Mouse (Mus musculus) G1E (cell line): ENCODE data around the gene Ugt1a10. TPM values are rescaled to one million over a fixed set of nuclear protein-coding genes. Genes with fewer than 3 reads are reported as not detected.
"Not testable (repeated sequence)": the region's sequence is repeated elsewhere in the genome, so short reads cannot be mapped to it uniquely, and the experiment has no call there.

ENCODE experiments used
- ATAC-seq: 2 replicates; pipeline ENCODE4 v1.8.0; 2016; ENCODE audit warnings: mild to moderate bottlenecking; ENCODE audit not compliant: insufficient number of reproducible peaks, poor library complexity, low FRiP score, severe bottlenecking; ENCODE audit errors: extremely low read depth
- DNase-seq: peaks from one replicate; pipeline ENCODE4 v3.0.0; 2012; ENCODE audit warnings: low spot score
- H3K27me3 ChIP-seq: 2 replicates; pipeline ENCODE4 v1.6.1; 2012; ENCODE audit warnings: mild to moderate bottlenecking, low read length, inconsistent platforms; ENCODE audit not compliant: insufficient read depth
- H3K36me3 ChIP-seq: replicated peaks from 2 replicates; pipeline ENCODE3; 2012; ENCODE audit warnings: mild to moderate bottlenecking, inconsistent platforms
- H3K4me1 ChIP-seq: 2 replicates; pipeline ENCODE4 v1.6.1; 2012; ENCODE audit warnings: low read depth, low read length, inconsistent platforms, mixed read lengths; ENCODE audit not compliant: insufficient read depth
- H3K4me3 ChIP-seq: 2 replicates; pipeline ENCODE4 v1.5.1; 2012; ENCODE audit warnings: low read depth, mild to moderate bottlenecking, inconsistent platforms, low read length, moderate library complexity, mixed read lengths
- H3K9me3 ChIP-seq: replicated peaks from 2 replicates; pipeline ENCODE4 v1.6.1; 2012; ENCODE audit warnings: inconsistent platforms
- CTCF ChIP-seq: IDR thresholded peaks from 2 replicates; pipeline ENCODE4 v1.5.1; 2012; ENCODE audit warnings: low read depth, low read length, inconsistent platforms, mixed read lengths
- GATA1 ChIP-seq: IDR thresholded peaks from 2 replicates; pipeline ENCODE4 v1.6.1; 2012; ENCODE audit warnings: borderline replicate concordance, low read length, inconsistent platforms, mixed read lengths
- GATA2 ChIP-seq: IDR thresholded peaks from 2 replicates; pipeline ENCODE4 v1.6.1; 2012; ENCODE audit warnings: low read depth, low read length, inconsistent platforms, borderline replicate concordance
- POLR2AphosphoS5 ChIP-seq: IDR thresholded peaks from 2 replicates; pipeline ENCODE4 v1.6.1; 2012; ENCODE audit warnings: low read depth, low read length, inconsistent platforms; ENCODE audit not compliant: insufficient replicate concordance
- TAL1 ChIP-seq: conservative IDR thresholded peaks from 2 replicates; pipeline ENCODE4 v1.6.1; 2012; ENCODE audit warnings: low read depth, low read length, inconsistent platforms, mixed read lengths
- polyA plus RNA-seq: library from polyadenylated mRNA; stranded (reverse); fragments of >175 nt; gene quantifications from 2 replicates; pipeline ENCODE4 v1.2.3, GENCODE M21; 2012
- total RNA-seq, 2 experiments: library from RNA; stranded (forward) in 1 of 2; stranded (reverse) in 1 of 2; fragments of 200-1000 nt in 1 of 2; fragments of >200 nt in 1 of 2; fragmentation: Nextera tagmentation in 1 of 2; gene quantifications; 2 replicates each; pipeline ENCODE4 v1.2.3; 2014 to 2017

Ugt1a10 gene
- total and polyA plus RNA-seq, 3 experiments, result 0.05 TPM; not detected in 2

GRCm38 (mm10) chr1:88014194-88014593 is 41.0 kb upstream of the Ugt1a10 start:
- H3K4me3 ChIP-seq, result no peak overlapping the region
- DNase-seq (no peak), ATAC-seq (no peak)
- H3K27me3 ChIP-seq, result peaks cover 22% of the 10 kb centered on the region
- peaks cover 4% of the 10 kb centered on the region; the same call in 1 of the 2 replicates for H3K4me1 ChIP-seq
- H3K9me3 ChIP-seq, result peaks cover 5% of the 10 kb centered on the region; the same call in 1 of the 2 replicates
- no peak for TF ChIP-seq TAL1
- TF ChIP-seq CTCF, result no peak
- no peak for TF ChIP-seq GATA2
- TF ChIP-seq POLR2AphosphoS5, result no peak
- TF ChIP-seq GATA1, result no peak
- no peaks in the 10 kb centered on the region for H3K36me3 ChIP-seq

- peaks cover 2% of the 10 kb centered on the region; the same call in 1 of the 2 replicates for H3K4me1 ChIP-seq
- H3K4me3 ChIP-seq, result no peak overlapping the region
- H3K27me3 ChIP-seq, result peaks cover 22% of the 10 kb centered on the region
- no peak for DNase-seq
- no peak for ATAC-seq
- H3K9me3 ChIP-seq, result peaks cover 5% of the 10 kb centered on the region; the same call in 1 of the 2 replicates
- no peaks in the 10 kb centered on the region for H3K36me3 ChIP-seq
- TF ChIP-seq GATA1 (no peak), CTCF (no peak), TAL1 (no peak), POLR2AphosphoS5 (no peak), GATA2 (no peak)
Observed at GRCm38 (mm10) chr1:88014671-88015070, 40.5 kb upstream of the Ugt1a10 start.

GRCm38 (mm10) chr1:88015371-88015770 is 39.8 kb upstream of the Ugt1a10 start:
- DNase-seq (no peak), ATAC-seq (no peak)
- H3K9me3 ChIP-seq, result peaks cover 5% of the 10 kb centered on the region; the same call in 1 of the 2 replicates
- no peaks in the 10 kb centered on the region for H3K36me3 ChIP-seq
- H3K4me3 ChIP-seq, result no peak overlapping the region
- peaks cover 22% of the 10 kb centered on the region for H3K27me3 ChIP-seq
- no peak for TF ChIP-seq GATA2
- TF ChIP-seq CTCF, result no peak
- no peak for TF ChIP-seq POLR2AphosphoS5
- no peak for TF ChIP-seq GATA1
- no peak for TF ChIP-seq TAL1
- H3K4me1 ChIP-seq, result no peaks in the 10 kb centered on the region

GRCm38 (mm10) chr1:88025244-88025643 is 29.9 kb upstream of the Ugt1a10 start:
- not testable (repeated sequence) for H3K36me3 ChIP-seq, ATAC-seq, H3K4me3 ChIP-seq, H3K4me1 ChIP-seq, H3K9me3 ChIP-seq, DNase-seq
- H3K27me3 ChIP-seq, result peaks cover 33% of the 10 kb centered on the region

- not testable (repeated sequence) for DNase-seq, H3K36me3 ChIP-seq, H3K9me3 ChIP-seq, H3K27me3 ChIP-seq, H3K4me1 ChIP-seq, H3K4me3 ChIP-seq
- 0 out of 2 replicates have a peak, but pooled peaks have one; percentile 23 for ATAC-seq
Observed at GRCm38 (mm10) chr1:88043044-88043443, 12.1 kb upstream of the Ugt1a10 start.

- H3K9me3 ChIP-seq, DNase-seq, ATAC-seq, H3K27me3 ChIP-seq, H3K36me3 ChIP-seq, H3K4me3 ChIP-seq, H3K4me1 ChIP-seq: not testable (repeated sequence)
Observed at GRCm38 (mm10) chr1:88044832-88045437, 10.3 kb upstream of the Ugt1a10 start.

GRCm38 (mm10) chr1:88047408-88047807 is 7.8 kb upstream of the Ugt1a10 start:
- H3K9me3 ChIP-seq, H3K27me3 ChIP-seq, DNase-seq, ATAC-seq, H3K36me3 ChIP-seq, H3K4me3 ChIP-seq, H3K4me1 ChIP-seq: not testable (repeated sequence)

GRCm38 (mm10) chr1:88066472-88067102 is 11.4 kb downstream of the Ugt1a10 start:
- not testable (repeated sequence) for H3K4me3 ChIP-seq, H3K4me1 ChIP-seq, DNase-seq, H3K9me3 ChIP-seq, H3K27me3 ChIP-seq, H3K36me3 ChIP-seq
- peak; percentile 24 for ATAC-seq
